Mouse (Mus musculus) forelimb bud, embryonic 11.5 days (tissue): ENCODE measurements at regions not wholly inside any gene's neighbourhood (a gene's known extent, or its start where the extent isn't known, plus 50 kb on each side); places are given as distances from the start of the nearest gene placed in this dataset.
"Not testable (repeated sequence)": the region's sequence is repeated elsewhere in the genome, so short reads cannot be mapped to it uniquely, and the experiment has no call there.

Experiments used
- DNase-seq: peaks from one replicate; pipeline ENCODE4 v3.0.0-alpha.2; 2012; ENCODE audit warnings: low read depth, low spot score

- no peak for DNase-seq
Observed at GRCm38 (mm10) chr17:48650556-48650955, 195.9 kb downstream of the Unc5cl start.

GRCm38 (mm10) chr17:48672749-48673148 is 218.0 kb downstream of the Unc5cl start:
- no peak for DNase-seq

GRCm38 (mm10) chr17:48678216-48678832 is 223.6 kb downstream of the Unc5cl start:
- no peak for DNase-seq

GRCm38 (mm10) chr17:48680331-48680730 is 225.6 kb downstream of the Unc5cl start:
- no peak for DNase-seq

GRCm38 (mm10) chr17:48688944-48689343 is 234.2 kb downstream of the Unc5cl start:
- no peak for DNase-seq

GRCm38 (mm10) chr17:48698456-48698855 is 233.7 kb upstream of the Lrfn2 start:
- DNase-seq: no peak

- DNase-seq: no peak
Observed at GRCm38 (mm10) chr17:48700591-48700990, 231.6 kb upstream of the Lrfn2 start.

GRCm38 (mm10) chr17:48720506-48720905 is 211.7 kb upstream of the Lrfn2 start:
- no peak for DNase-seq

GRCm38 (mm10) chr17:48723286-48723685 is 208.9 kb upstream of the Lrfn2 start:
- DNase-seq: no peak

GRCm38 (mm10) chr17:48724513-48725112 is 207.6 kb upstream of the Lrfn2 start:
- DNase-seq: no peak

GRCm38 (mm10) chr17:48726460-48726859 is 205.7 kb upstream of the Lrfn2 start:
- no peak for DNase-seq

GRCm38 (mm10) chr17:48733801-48734200 is 198.4 kb upstream of the Lrfn2 start:
- DNase-seq: no peak

GRCm38 (mm10) chr17:48737181-48737580 is 195.0 kb upstream of the Lrfn2 start:
- not testable (repeated sequence) for DNase-seq

- no peak for DNase-seq
Observed at GRCm38 (mm10) chr17:48738708-48739107, 193.5 kb upstream of the Lrfn2 start.

- no peak for DNase-seq
Observed at GRCm38 (mm10) chr17:48742769-48743405, 189.3 kb upstream of the Lrfn2 start.

GRCm38 (mm10) chr17:48770099-48770498 is 162.1 kb upstream of the Lrfn2 start:
- DNase-seq: no peak

- DNase-seq: no peak
Observed at GRCm38 (mm10) chr17:48771721-48772320, 160.4 kb upstream of the Lrfn2 start.

- DNase-seq: peak; percentile 26
Observed at GRCm38 (mm10) chr17:48774172-48774890, 157.8 kb upstream of the Lrfn2 start.

GRCm38 (mm10) chr17:48775479-48775878 is 156.7 kb upstream of the Lrfn2 start:
- no peak for DNase-seq

- DNase-seq: no peak
Observed at GRCm38 (mm10) chr17:48776502-48776902, 155.7 kb upstream of the Lrfn2 start.

GRCm38 (mm10) chr17:48780217-48780616 is 152.0 kb upstream of the Lrfn2 start:
- DNase-seq: no peak

GRCm38 (mm10) chr17:48784417-48784816 is 147.8 kb upstream of the Lrfn2 start:
- no peak for DNase-seq
